Mouse (Mus musculus): ENCODE data around the gene Rad51b.

Gene Rad51b

GRCm38 (mm10) chr12:79846247-79847151 lies 549.4 kb downstream of the Rad51b start:
- no peak for DNase-seq

- DNase-seq: no peak
Measured at GRCm38 (mm10) chr12:79848539-79848938, 551.5 kb downstream of the Rad51b start.

GRCm38 (mm10) chr12:79850021-79850420 lies 552.9 kb downstream of the Rad51b start:
- no peak for DNase-seq

- DNase-seq: no peak
Measured at GRCm38 (mm10) chr12:79851898-79852297, 554.8 kb downstream of the Rad51b start.

- DNase-seq: no peak
Measured at GRCm38 (mm10) chr12:79852606-79853005, 555.5 kb downstream of the Rad51b start.

- DNase-seq: no peak
Measured at GRCm38 (mm10) chr12:79853901-79854490, 556.9 kb downstream of the Rad51b start.

GRCm38 (mm10) chr12:79854507-79854906 lies 557.4 kb downstream of the Rad51b start:
- DNase-seq: no peak

- DNase-seq: no peak
Measured at GRCm38 (mm10) chr12:79856116-79856909, 559.2 kb downstream of the Rad51b start.

- no peak for DNase-seq
Measured at GRCm38 (mm10) chr12:79857704-79858103, 560.6 kb downstream of the Rad51b start.

GRCm38 (mm10) chr12:79858336-79858735 lies 561.3 kb downstream of the Rad51b start:
- DNase-seq: no peak

GRCm38 (mm10) chr12:79859354-79860247 lies 562.5 kb downstream of the Rad51b start:
- no peak for DNase-seq

- no peak for DNase-seq
Measured at GRCm38 (mm10) chr12:79860248-79860555, 563.1 kb downstream of the Rad51b start.

Data from right cerebral cortex, postnatal 4 days (tissue).